Mouse (Mus musculus): ENCODE data around the gene Tapt1. TPM values are rescaled to one million over a fixed set of nuclear protein-coding genes. Genes with fewer than 3 reads are reported as not detected.
A peak's percentile ranks its signal among the peaks of the same experiment; 100 is the strongest.

Gene Tapt1
- total and polyA plus RNA-seq, 2 experiments from 2014 or later: 19.1 to 70.5 TPM

GRCm38 (mm10) chr5:44233933-44234332 lies 7.5 kb upstream of the Tapt1 start:
- Histone ChIP-seq H3K36me3 (ENCODE audit: insufficient read depth) (no peaks in the 10 kb centered on the region), H3K4me2 (ENCODE audit: low read depth) (no peak overlapping the region), H3K9me3 (ENCODE audit: low read length) (no peaks in the 10 kb centered on the region), H3K4me1 (ENCODE audit: insufficient read depth) (no peaks in the 10 kb centered on the region), H3K27me3 (ENCODE audit: insufficient read depth, low read length) (no peaks in the 10 kb centered on the region), H3K4me3 (ENCODE audit: low read depth, low read length) (no peak overlapping the region), H3K9ac (no peak overlapping the region), H3K27ac (ENCODE audit: low read depth, low read length) (no peak overlapping the region)
- DNase-seq (peak; percentile 34), ATAC-seq (peak; percentile 76; the same call in 1 of the 2 replicates)
- no peak for TF ChIP-seq CTCF (IDR thresholded peaks at IDR 0.05; ENCODE audit: low read depth)
- WGBS: 31% methylated on average over 3 of the region's 3 CpGs

GRCm38 (mm10) chr5:44228756-44229155 lies 2.3 kb upstream of the Tapt1 start:
- DNase-seq: no peak
- no peak overlapping the region for H3K4me2 ChIP-seq (ENCODE audit: low read depth)
- no peak for TF ChIP-seq CTCF (IDR thresholded peaks at IDR 0.05; ENCODE audit: low read depth)
- no peak for ATAC-seq
- no peak overlapping the region for H3K4me3 ChIP-seq (ENCODE audit: low read depth, low read length)
- H3K27ac ChIP-seq (ENCODE audit: low read depth, low read length): no peak overlapping the region
- no peak overlapping the region for H3K9ac ChIP-seq
- no peaks in the 10 kb centered on the region for H3K27me3 ChIP-seq (ENCODE audit: insufficient read depth, low read length)
- H3K36me3 ChIP-seq (ENCODE audit: insufficient read depth): no peaks in the 10 kb centered on the region
- 85% methylated on average over 4 of the region's 4 CpGs for WGBS
- no peaks in the 10 kb centered on the region for H3K9me3 ChIP-seq (ENCODE audit: low read length)
- peaks cover 21% of the 10 kb centered on the region for H3K4me1 ChIP-seq (ENCODE audit: insufficient read depth)

GRCm38 (mm10) chr5:44228323-44228722 lies 1.9 kb upstream of the Tapt1 start:
- H3K27ac ChIP-seq (ENCODE audit: low read depth, low read length): no peak overlapping the region
- peaks cover 21% of the 10 kb centered on the region for H3K4me1 ChIP-seq (ENCODE audit: insufficient read depth)
- no peak overlapping the region for H3K4me3 ChIP-seq (ENCODE audit: low read depth, low read length)
- no peak overlapping the region for H3K4me2 ChIP-seq (ENCODE audit: low read depth)
- DNase-seq (no peak), ATAC-seq (no peak)
- H3K27me3 ChIP-seq (ENCODE audit: insufficient read depth, low read length): no peaks in the 10 kb centered on the region
- TF ChIP-seq CTCF (IDR thresholded peaks at IDR 0.05; ENCODE audit: low read depth): no peak
- H3K36me3 ChIP-seq (ENCODE audit: insufficient read depth): no peaks in the 10 kb centered on the region
- H3K9me3 ChIP-seq (ENCODE audit: low read length): no peaks in the 10 kb centered on the region
- no peak overlapping the region for H3K9ac ChIP-seq
- WGBS: 77% methylated on average over 1 of the region's 1 CpGs

- 8% methylated on average over 6 of the region's 6 CpGs for WGBS
- H3K4me1 ChIP-seq (ENCODE audit: insufficient read depth): peaks cover 21% of the 10 kb centered on the region
- peak overlapping the region; percentile 81 for H3K4me2 ChIP-seq (ENCODE audit: low read depth)
- ATAC-seq: no peak
- no peaks in the 10 kb centered on the region for H3K9me3 ChIP-seq (ENCODE audit: low read length)
- no peak for DNase-seq
- peak overlapping the region; percentile 94 for H3K9ac ChIP-seq
- no peak for TF ChIP-seq CTCF (IDR thresholded peaks at IDR 0.05; ENCODE audit: low read depth)
- H3K36me3 ChIP-seq (ENCODE audit: insufficient read depth): no peaks in the 10 kb centered on the region
- peak overlapping the region; percentile 91 for H3K27ac ChIP-seq (ENCODE audit: low read depth, low read length)
- H3K27me3 ChIP-seq (ENCODE audit: insufficient read depth, low read length): no peaks in the 10 kb centered on the region
- H3K4me3 ChIP-seq (ENCODE audit: low read depth, low read length): peak overlapping the region; percentile 87
Measured at GRCm38 (mm10) chr5:44227462-44227840, 1.0 kb upstream of the Tapt1 start.

- H3K9ac ChIP-seq: peak overlapping the region; percentile 94
- DNase-seq (peak; percentile 47), ATAC-seq (peak; percentile 75)
- TF ChIP-seq CTCF (IDR thresholded peaks at IDR 0.05; ENCODE audit: low read depth): no peak
- peak overlapping the region; percentile 91 for H3K27ac ChIP-seq (ENCODE audit: low read depth, low read length)
- H3K4me3 ChIP-seq (ENCODE audit: low read depth, low read length): peak overlapping the region; percentile 87
- WGBS: under 1% methylated on average over 63 of the region's 72 CpGs
- no peaks in the 10 kb centered on the region for H3K27me3 ChIP-seq (ENCODE audit: insufficient read depth, low read length)
- no peaks in the 10 kb centered on the region for H3K9me3 ChIP-seq (ENCODE audit: low read length)
- peaks cover 21% of the 10 kb centered on the region for H3K4me1 ChIP-seq (ENCODE audit: insufficient read depth)
- H3K4me2 ChIP-seq (ENCODE audit: low read depth): peak overlapping the region; percentile 81
- H3K36me3 ChIP-seq (ENCODE audit: insufficient read depth): no peaks in the 10 kb centered on the region
Measured at GRCm38 (mm10) chr5:44225911-44226520, 410 bp downstream of the Tapt1 start.

- H3K27ac ChIP-seq (ENCODE audit: low read depth, low read length): no peak overlapping the region
- no peak for ATAC-seq
Measured at GRCm38 (mm10) chr5:44224916-44225600, 1.4 kb downstream of the Tapt1 start.

GRCm38 (mm10) chr5:44224251-44224650 lies 2.2 kb downstream of the Tapt1 start:
- H3K27ac ChIP-seq (ENCODE audit: low read depth, low read length): no peak overlapping the region
- peak overlapping the region; percentile 23; the same call in 1 of the 2 replicates for H3K4me2 ChIP-seq (ENCODE audit: low read depth)
- H3K36me3 ChIP-seq (ENCODE audit: insufficient read depth): no peaks in the 10 kb centered on the region
- no peaks in the 10 kb centered on the region for H3K9me3 ChIP-seq (ENCODE audit: low read length)
- H3K27me3 ChIP-seq (ENCODE audit: insufficient read depth, low read length): no peaks in the 10 kb centered on the region
- no peak overlapping the region for H3K9ac ChIP-seq
- WGBS: 20% methylated on average over 6 of the region's 6 CpGs
- H3K4me3 ChIP-seq (ENCODE audit: low read depth, low read length): no peak overlapping the region
- peak; percentile 64 for TF ChIP-seq CTCF (IDR thresholded peaks at IDR 0.05; ENCODE audit: low read depth)
- no peak for ATAC-seq
- H3K4me1 ChIP-seq (ENCODE audit: insufficient read depth): peaks cover 21% of the 10 kb centered on the region
- DNase-seq: peak; percentile 36

More at GRCm38 (mm10) chr5:44224916-44225600, 1.4 kb downstream of the Tapt1 start:
- no peak for DNase-seq
- Histone ChIP-seq H3K4me2 (ENCODE audit: low read depth) (peak overlapping the region; percentile 81), H3K4me1 (ENCODE audit: insufficient read depth) (peaks cover 21% of the 10 kb centered on the region), H3K9ac (0 out of 2 replicates have a peak overlapping the region, but pooled peaks have one; percentile 94), H3K36me3 (ENCODE audit: insufficient read depth) (no peaks in the 10 kb centered on the region), H3K4me3 (ENCODE audit: low read depth, low read length) (peak overlapping the region; percentile 87; the same call in 1 of the 2 replicates), H3K9me3 (ENCODE audit: low read length) (no peaks in the 10 kb centered on the region), H3K27me3 (ENCODE audit: insufficient read depth, low read length) (no peaks in the 10 kb centered on the region)
- no peak for TF ChIP-seq CTCF (IDR thresholded peaks at IDR 0.05; ENCODE audit: low read depth)
- 32% methylated on average over 4 of the region's 4 CpGs for WGBS
